20 mouse cellular contexts compared by ENCODE assay signal in genomic region chr7:101014041-101014440, GRCm38 (mm10). TPM values are rescaled to one million over a fixed set of nuclear protein-coding genes. Genes with fewer than 3 reads are reported as not detected.
"Had no signal": no experiment of that assay in that cellular context is flagged by ENCODE, and none has a peak within 500 bp of the region (broad histone marks: within the 10 kb centered on the region; RNA-seq: fewer than 3 reads in every experiment).

No protein-coding gene starts in this region.

- H3K9ac ChIP-seq: liver, embryonic 12.5 days; liver, embryonic 14.5 days; lung, embryonic 14.5 days; midbrain, embryonic 12.5 days; midbrain, embryonic 15.5 days; neural tube, embryonic 12.5 days; neural tube, embryonic 15.5 days had no signal

- DNase-seq: lung, adult 18-20 months; lung, embryonic 14.5 days; lung, postnatal 10 days; lung, postnatal 4 days; retina, postnatal 1 day; right cerebral cortex, adult 18-20 months; right cerebral cortex, postnatal 25 days; right cerebral cortex, postnatal 4 days; spleen, adult 18-20 months; thymus, adult 18-20 months; thymus, postnatal 14 days; thymus, postnatal 36 days had no signal

- ATAC-seq: liver, embryonic 12.5 days; midbrain, embryonic 15.5 days had no signal

- H3K36me3 ChIP-seq: liver, embryonic 12.5 days; midbrain, embryonic 12.5 days; midbrain, embryonic 15.5 days; neural tube, embryonic 12.5 days; neural tube, embryonic 15.5 days had no signal

- H3K4me3 ChIP-seq: liver, embryonic 12.5 days; midbrain, embryonic 12.5 days; midbrain, embryonic 15.5 days; myocyte; neural tube, embryonic 12.5 days; neural tube, embryonic 15.5 days had no signal

- H3K27ac ChIP-seq: liver, embryonic 12.5 days; liver, embryonic 14.5 days; midbrain, embryonic 12.5 days; midbrain, embryonic 15.5 days; neural tube, embryonic 12.5 days; neural tube, embryonic 15.5 days had no signal

- H3K4me2 ChIP-seq: liver, embryonic 12.5 days; lung, embryonic 14.5 days; midbrain, embryonic 12.5 days; midbrain, embryonic 15.5 days; neural tube, embryonic 12.5 days; neural tube, embryonic 15.5 days had no signal

- H3K9me3 ChIP-seq: liver, embryonic 12.5 days; midbrain, embryonic 12.5 days; midbrain, embryonic 15.5 days; neural tube, embryonic 12.5 days; neural tube, embryonic 15.5 days had no signal

RNA-seq across cellular contexts. Expression of gene P2ry6, which starts 39.6 kb away (rescaled TPM):
- total RNA-seq: megakaryocyte-erythroid progenitor cell, adult 5-6 weeks had no signal
